Mouse (Mus musculus): ENCODE measurements around the gene Tpp1. TPM values are rescaled to one million over a fixed set of nuclear protein-coding genes. Genes with fewer than 3 reads are reported as not detected.

The Tpp1 gene
- 145 TPM for polyA plus RNA-seq (2014; fragmentation: Illumina TruSeq; extraction: RNeasy Lipid Tissue Mini Kit (QIAGEN cat#74804); ENCODE audit: low read depth, low replicate concordance)

DNA sequence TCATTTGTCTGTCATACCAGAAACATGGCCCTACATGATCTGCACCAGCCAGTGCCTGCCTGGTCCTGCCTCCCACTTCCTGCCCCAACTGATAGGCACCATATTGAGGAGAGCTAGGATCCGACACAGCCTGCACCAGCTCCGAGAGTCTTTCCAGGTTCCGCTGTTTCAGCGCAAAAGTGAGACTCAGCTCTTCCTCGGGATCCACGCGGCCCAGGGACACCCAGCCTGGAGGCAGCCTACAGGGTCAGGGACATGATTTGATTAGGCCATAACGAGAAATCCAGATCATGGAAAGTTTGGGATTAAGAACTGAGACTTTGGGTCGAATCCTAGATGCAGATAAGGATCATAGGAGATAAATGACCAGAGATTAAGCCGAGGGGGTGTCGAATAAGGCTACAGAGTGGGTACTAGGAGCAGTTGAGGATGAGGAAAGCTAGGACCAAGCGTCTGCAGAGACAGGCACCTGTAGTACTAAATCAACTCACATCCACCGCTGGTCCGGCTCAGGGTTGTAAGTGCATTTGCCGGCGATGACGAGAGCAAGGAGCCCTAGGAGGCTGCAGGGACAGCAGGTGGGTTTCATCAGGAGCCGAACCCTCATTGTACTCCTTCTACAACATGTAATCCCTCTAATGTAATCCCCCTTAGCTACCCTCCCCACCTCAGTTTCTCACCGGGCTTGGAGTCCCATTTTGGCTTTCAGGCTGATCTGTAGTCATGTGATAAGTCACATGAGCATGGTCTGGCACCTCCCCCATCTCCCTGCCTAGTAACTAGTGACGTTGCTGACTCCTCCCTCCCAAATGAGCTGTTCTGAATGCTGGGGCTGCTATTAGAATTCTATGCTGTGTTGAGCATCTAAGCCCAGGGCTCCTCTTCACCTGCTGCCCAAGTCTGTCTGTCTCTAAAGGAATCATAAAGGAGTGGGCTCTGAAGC is at the start of gene Tpp1:
Tpp1 (minus strand) TSS at position 745 of the 943 bp plus-strand sequence.

DNA sequence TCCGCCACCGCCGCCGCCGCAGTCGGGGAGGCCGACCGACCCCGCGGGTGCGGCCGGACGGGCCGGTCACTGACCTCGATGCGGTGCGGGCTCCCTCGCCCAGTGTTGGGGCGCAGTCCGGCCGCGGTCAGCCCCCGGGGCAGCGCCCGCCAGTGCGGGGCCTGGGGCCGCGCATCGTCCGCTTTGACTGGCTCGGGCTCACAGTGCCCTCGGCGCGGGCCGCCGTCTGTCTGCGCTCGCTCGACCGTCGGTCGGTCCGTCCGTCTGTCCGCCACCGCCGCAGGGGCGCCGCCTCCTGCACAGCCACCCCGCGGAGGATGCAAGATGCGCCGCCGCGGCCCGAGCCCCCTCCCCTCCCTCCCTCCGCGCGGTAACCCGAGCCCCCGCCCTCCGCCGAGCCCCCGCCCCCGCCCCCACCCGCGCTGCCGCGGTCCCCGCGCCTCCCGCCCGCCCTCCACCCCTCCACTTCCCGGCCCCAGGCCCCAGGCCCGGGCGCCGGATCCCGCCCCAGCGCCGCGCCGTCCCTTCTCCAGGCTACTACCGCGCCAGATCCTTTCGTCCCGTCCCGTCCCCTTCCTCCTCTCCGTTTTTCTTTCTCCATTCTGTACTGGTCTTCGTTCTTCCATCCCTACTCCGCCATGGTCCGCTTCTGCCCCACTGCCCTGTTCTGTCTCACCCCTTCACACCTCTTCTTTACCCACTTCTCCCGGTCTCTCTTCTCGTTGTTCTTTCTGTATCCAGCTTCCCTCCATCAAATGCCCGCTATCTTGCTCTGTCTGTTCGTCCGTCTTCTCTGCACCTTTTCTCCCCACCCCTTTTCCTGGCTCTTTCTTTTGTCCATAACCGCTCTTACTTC is 35.5 kb upstream of the Tpp1 start, which contains the start of gene Dchs1:
Dchs1 (minus strand) TSS at position 370 of the 856 bp plus-strand sequence.

DNA sequence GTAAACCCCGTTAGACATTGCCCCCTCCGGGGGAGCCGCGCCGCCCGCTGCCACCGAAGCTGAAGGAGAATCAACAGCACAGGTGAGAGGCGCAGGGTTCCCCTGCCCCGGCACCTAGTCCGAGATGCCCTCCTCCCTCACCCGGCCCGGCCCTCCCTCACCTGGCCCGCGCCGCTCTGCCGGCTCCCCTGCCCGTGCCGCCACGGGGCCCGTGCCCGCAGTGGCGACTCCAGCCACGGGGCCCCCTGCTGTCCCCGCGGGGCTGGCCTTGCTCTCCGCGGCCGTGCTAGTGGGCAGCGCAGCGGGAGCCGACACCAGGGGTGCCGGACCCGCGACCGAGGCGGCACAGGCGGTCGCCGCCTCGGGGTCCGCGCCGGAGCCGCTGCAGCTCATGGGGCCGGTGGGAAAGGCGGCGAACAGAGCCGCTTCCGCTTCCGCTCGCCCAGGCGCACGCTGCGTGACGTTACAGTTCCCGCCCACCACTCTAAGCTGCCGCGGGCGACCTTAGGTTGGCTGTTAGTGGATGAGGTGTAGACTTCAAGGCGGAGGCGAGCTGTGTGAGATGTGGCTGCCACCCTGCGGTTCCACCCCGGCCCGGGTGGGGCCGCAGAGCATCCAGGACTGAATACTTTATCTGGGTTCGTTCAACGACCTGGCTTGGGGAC is 8.0 kb downstream of the Tpp1 start, which contains the start of gene Taf10:
Taf10 (minus strand) TSS at position 436 of the 665 bp plus-strand sequence.

GRCm38 (mm10) chr7:105736911-105737521 is 15.0 kb downstream of the Tpp1 start, which contains the start of gene Rrp8:
Rrp8 (minus strand) TSS chr7:105737385.

GRCm38 (mm10) chr7:105736264-105736901 is 15.7 kb downstream of the Tpp1 start, which contains the start of gene Ilk:
Ilk (plus strand) TSS chr7:105736592.

Other genes with a start within 250 kb of the Tpp1 start
- gene Smpd1, start 197.9 kb downstream of the Tpp1 start, polyA plus RNA-seq (2014; fragmentation: Illumina TruSeq; extraction: RNeasy Lipid Tissue Mini Kit (QIAGEN cat#74804); ENCODE audit: low read depth, low replicate concordance) = 5.8 TPM
- 1.4 TPM for gene Apbb1, start 170.6 kb downstream of the Tpp1 start, polyA plus RNA-seq (2014; fragmentation: Illumina TruSeq; extraction: RNeasy Lipid Tissue Mini Kit (QIAGEN cat#74804); ENCODE audit: low read depth, low replicate concordance)
- gene Hpx, start 152.1 kb downstream of the Tpp1 start, polyA plus RNA-seq (2014; fragmentation: Illumina TruSeq; extraction: RNeasy Lipid Tissue Mini Kit (QIAGEN cat#74804); ENCODE audit: low read depth, low replicate concordance) = not detected
- 5.9 TPM for gene Trim3, start 118.7 kb downstream of the Tpp1 start, polyA plus RNA-seq (2014; fragmentation: Illumina TruSeq; extraction: RNeasy Lipid Tissue Mini Kit (QIAGEN cat#74804); ENCODE audit: low read depth, low replicate concordance)
- gene Timm10b, start 112.2 kb downstream of the Tpp1 start, polyA plus RNA-seq (2014; fragmentation: Illumina TruSeq; extraction: RNeasy Lipid Tissue Mini Kit (QIAGEN cat#74804); ENCODE audit: low read depth, low replicate concordance) = 47.9 TPM
- 12.3 TPM for gene Arfip2, start 111.8 kb downstream of the Tpp1 start, polyA plus RNA-seq (2014; fragmentation: Illumina TruSeq; extraction: RNeasy Lipid Tissue Mini Kit (QIAGEN cat#74804); ENCODE audit: low read depth, low replicate concordance)
- 1.3 TPM for gene Gm45799, start 111.7 kb downstream of the Tpp1 start, polyA plus RNA-seq (2014; fragmentation: Illumina TruSeq; extraction: RNeasy Lipid Tissue Mini Kit (QIAGEN cat#74804); ENCODE audit: low read depth, low replicate concordance)
- 1.7 TPM for gene Dnhd1, start 101.4 kb downstream of the Tpp1 start, polyA plus RNA-seq (2014; fragmentation: Illumina TruSeq; extraction: RNeasy Lipid Tissue Mini Kit (QIAGEN cat#74804); ENCODE audit: low read depth, low replicate concordance)
- gene Ilk, start 15.6 kb downstream of the Tpp1 start, polyA plus RNA-seq (2014; fragmentation: Illumina TruSeq; extraction: RNeasy Lipid Tissue Mini Kit (QIAGEN cat#74804); ENCODE audit: low read depth, low replicate concordance) = 41.2 TPM
- gene Rrp8, start 14.8 kb downstream of the Tpp1 start, polyA plus RNA-seq (2014; fragmentation: Illumina TruSeq; extraction: RNeasy Lipid Tissue Mini Kit (QIAGEN cat#74804); ENCODE audit: low read depth, low replicate concordance) = 24.5 TPM
- 11.1 TPM for gene Taf10, start 7.9 kb downstream of the Tpp1 start, polyA plus RNA-seq (2014; fragmentation: Illumina TruSeq; extraction: RNeasy Lipid Tissue Mini Kit (QIAGEN cat#74804); ENCODE audit: low read depth, low replicate concordance)
- gene Dchs1, start 35.4 kb upstream of the Tpp1 start, polyA plus RNA-seq (2014; fragmentation: Illumina TruSeq; extraction: RNeasy Lipid Tissue Mini Kit (QIAGEN cat#74804); ENCODE audit: low read depth, low replicate concordance) = 0.17 TPM
- 15.7 TPM for gene Mrpl17, start 58.9 kb upstream of the Tpp1 start, polyA plus RNA-seq (2014; fragmentation: Illumina TruSeq; extraction: RNeasy Lipid Tissue Mini Kit (QIAGEN cat#74804); ENCODE audit: low read depth, low replicate concordance)
- gene Gm4070, start 201.7 kb upstream of the Tpp1 start, polyA plus RNA-seq (2014; fragmentation: Illumina TruSeq; extraction: RNeasy Lipid Tissue Mini Kit (QIAGEN cat#74804); ENCODE audit: low read depth, low replicate concordance) = 31.2 TPM